Mouse (Mus musculus) cerebellum, postnatal 14 days (tissue): ENCODE results near the gene Mylk4.

Experiments
- DNase-seq, 2 experiments: peaks; one replicate each; pipeline ENCODE4 v3.0.0; 2021; ENCODE audit warnings: mixed read lengths in 2 of 2

The Mylk4 gene

GRCm38 (mm10) chr13:32706651-32707288 is 77.0 kb downstream of the Mylk4 start:
- peak; percentile 4 to 7 for DNase-seq

GRCm38 (mm10) chr13:32705315-32705714 is 78.4 kb downstream of the Mylk4 start:
- no peak for DNase-seq

DNA sequence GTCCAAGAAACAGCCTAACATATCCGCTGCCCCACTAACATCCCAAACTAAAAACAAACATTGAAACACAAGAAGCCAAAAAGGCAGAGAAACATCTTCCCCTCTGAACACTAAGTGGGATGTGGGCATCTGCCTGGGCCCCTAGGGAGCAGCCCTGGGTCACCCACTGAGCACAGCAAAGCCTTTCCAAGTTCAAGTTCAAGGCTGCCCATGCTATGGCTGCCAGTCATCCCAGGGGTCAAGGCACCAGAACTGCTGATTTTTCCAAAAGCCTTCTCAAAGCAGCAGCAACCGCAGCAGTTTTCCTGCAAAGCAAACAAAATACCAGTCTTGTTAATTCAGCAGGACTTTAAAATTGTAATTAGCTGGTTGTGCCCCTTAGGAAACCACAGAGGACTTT is 78.8 kb downstream of the Mylk4 start:
- no peak for DNase-seq

DNA sequence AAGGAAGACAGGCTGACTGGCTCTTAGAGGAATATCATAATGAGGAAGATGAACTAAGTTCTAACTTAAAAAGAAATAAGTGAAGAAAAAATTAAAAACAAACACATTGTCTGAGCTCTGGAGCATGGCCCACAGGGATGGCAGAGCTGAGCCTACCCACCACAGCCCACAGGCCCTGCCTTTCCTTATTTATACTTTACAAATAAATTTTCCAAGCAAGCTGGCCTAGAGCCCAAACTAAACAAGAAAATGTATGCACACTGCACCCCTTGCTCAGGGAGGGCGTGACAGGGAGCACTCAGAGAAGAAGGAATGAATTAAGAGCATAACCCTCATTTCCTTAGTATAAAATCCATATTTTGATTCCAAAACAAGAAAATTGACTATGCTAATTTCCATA is 82.2 kb downstream of the Mylk4 start:
- no peak for DNase-seq

- DNase-seq = no peak
Measured at GRCm38 (mm10) chr13:32699376-32699775, 84.4 kb downstream of the Mylk4 start.

- DNase-seq = no peak
Measured at GRCm38 (mm10) chr13:32698956-32699355, 84.8 kb downstream of the Mylk4 start.

GRCm38 (mm10) chr13:32693886-32694455 is 89.8 kb downstream of the Mylk4 start:
- DNase-seq = peak; percentile 40 to 51

GRCm38 (mm10) chr13:32692563-32692962 is 91.2 kb downstream of the Mylk4 start:
- no peak for DNase-seq

DNA sequence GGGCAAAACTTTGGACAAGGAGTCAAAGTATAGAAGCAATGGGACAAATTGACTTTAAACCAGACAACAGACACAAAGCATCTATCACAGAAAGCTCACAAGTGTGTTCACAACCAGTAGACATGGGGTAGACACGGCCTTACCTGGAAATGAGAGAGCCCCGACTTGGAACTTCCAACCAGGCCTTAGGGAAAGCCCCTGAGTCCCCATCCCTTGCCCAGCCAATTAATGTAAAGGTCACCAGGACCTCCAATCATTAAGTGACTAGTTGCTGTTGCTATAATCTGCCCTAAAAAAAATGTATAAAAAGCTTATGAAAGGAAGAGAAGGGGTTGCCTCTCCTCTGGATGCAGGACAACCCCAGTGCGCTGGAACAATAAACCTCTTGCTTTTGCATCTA is 93.5 kb downstream of the Mylk4 start:
- DNase-seq = no peak

GRCm38 (mm10) chr13:32680868-32681515 is 102.8 kb downstream of the Mylk4 start:
- DNase-seq = peak; percentile 82 to 87

GRCm38 (mm10) chr13:32680121-32680551 is 103.6 kb downstream of the Mylk4 start:
- peak; percentile 42 to 69 for DNase-seq

DNA sequence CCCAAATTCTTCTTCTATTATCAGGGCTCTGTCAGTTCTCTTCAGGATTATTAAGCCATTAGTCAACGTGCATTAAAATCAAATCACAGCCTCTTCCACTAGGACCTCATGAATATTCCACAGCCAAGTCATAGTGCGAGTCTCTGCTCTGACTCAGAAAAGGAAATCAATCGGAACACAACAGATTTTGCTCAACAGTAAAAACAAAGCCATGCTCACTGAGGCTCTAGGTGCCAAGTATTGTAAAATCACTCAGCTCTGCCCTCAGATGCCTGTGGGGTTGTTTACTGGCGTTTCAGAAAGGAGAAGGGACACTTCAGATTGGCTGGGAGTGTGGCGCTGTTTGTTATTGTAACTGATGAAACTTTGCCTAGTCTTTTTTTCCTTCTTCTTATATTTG is 104.8 kb downstream of the Mylk4 start:
- DNase-seq = no peak

GRCm38 (mm10) chr13:32670782-32671181 is 113.0 kb downstream of the Mylk4 start:
- DNase-seq = no peak

GRCm38 (mm10) chr13:32668296-32668695 is 115.5 kb downstream of the Mylk4 start:
- peak in 1 of 2 experiments; percentile 11 for DNase-seq

DNA sequence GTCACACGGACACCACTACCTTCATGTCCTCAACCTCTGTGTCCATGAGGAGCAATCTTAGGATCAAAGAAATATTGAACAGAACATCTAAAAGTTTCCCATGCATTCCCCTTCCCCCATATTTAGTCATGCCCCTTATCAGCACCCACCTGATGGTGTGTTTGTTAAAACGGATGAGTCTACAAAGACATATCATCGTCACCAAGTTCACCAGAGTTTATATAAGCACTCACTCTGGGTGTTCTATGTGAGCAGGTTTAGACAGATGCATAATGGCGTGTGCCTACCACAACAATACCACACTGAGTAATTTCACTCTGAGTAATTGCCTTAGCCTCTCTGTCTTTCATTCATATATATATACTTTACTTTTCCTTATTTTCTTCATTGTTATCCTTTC is 116.4 kb downstream of the Mylk4 start:
- DNase-seq = no peak

- DNase-seq = peak; percentile 14 to 18
Measured at GRCm38 (mm10) chr13:32662041-32662440, 121.7 kb downstream of the Mylk4 start.

GRCm38 (mm10) chr13:32660294-32660693 is 123.5 kb downstream of the Mylk4 start:
- DNase-seq = no peak

- DNase-seq = peak; percentile 45 to 47
Measured at GRCm38 (mm10) chr13:32659271-32659670, 124.5 kb downstream of the Mylk4 start.

DNA sequence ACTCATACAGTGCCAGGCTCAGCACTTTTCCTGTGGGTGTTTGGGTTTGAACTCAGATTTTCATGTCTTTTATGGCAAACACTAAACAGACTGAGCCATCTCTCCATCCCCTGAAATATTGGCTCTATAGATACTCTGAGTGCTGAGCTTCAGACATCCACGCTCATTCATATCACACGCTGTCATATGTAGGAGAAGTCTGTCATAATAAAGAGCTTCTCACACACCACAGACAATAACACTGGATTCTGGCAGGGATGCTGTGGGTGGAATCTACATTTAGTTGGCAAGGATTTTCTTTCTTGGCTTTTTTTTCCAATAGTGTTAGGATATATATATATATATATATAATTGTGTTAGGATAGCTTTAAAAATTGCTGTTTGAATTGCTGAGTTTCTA is 126.2 kb downstream of the Mylk4 start:
- DNase-seq = no peak
